Mouse (Mus musculus): ENCODE data around the gene Tspan11. TPM values are rescaled to one million over a fixed set of nuclear protein-coding genes. Genes with fewer than 3 reads are reported as not detected.

Gene Tspan11
- polyA plus RNA-seq, 1 experiment from 2014 or later: 5.6 TPM

DNA sequence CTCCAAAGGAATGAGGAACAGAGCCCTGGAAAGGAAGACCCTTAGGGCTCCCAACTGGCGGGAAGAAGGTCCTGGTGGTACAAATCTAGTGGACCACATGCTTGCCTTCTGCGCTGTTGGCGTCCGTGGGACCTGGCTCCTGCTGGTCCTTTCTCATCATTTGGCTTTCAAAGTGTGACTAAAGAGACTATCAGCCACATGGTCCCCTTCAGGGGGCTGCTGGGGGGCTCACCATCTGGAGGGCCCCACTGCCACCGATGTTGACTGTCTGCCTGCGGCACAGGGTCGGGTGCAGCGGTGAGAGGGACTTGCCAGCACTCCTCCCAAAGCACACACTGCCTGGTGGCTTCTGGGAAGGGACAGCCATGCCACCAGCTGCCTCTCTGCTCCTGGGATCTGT, 105.6 kb downstream of the Tspan11 start:
- H3K27me3 ChIP-seq (ENCODE audit: insufficient read depth, low read length): no peaks in the 10 kb centered on the region
- no peak overlapping the region for H3K27ac ChIP-seq
- 95% methylated on average over 8 of the region's 8 CpGs for WGBS
- H3K9ac ChIP-seq (ENCODE audit: low read depth, low read length): no peak overlapping the region
- H3K4me2 ChIP-seq (ENCODE audit: low read length): no peak overlapping the region
- ATAC-seq (replicated peaks; ENCODE audit: low FRiP score, low read depth): no peak
- H3K36me3 ChIP-seq (ENCODE audit: insufficient read depth, low read length): no peaks in the 10 kb centered on the region
- TF ChIP-seq CTCF (IDR thresholded peaks at IDR 0.05; ENCODE audit: low read depth): no peak
- H3K4me3 ChIP-seq (replicated peaks; ENCODE audit: low read depth, low read length): no peak overlapping the region
- H3K4me1 ChIP-seq (replicated peaks; ENCODE audit: insufficient read depth, low read length): peaks cover 4% of the 10 kb centered on the region
- H3K9me3 ChIP-seq (replicated peaks; ENCODE audit: low read length): no peaks in the 10 kb centered on the region
- no peak for DNase-seq (ENCODE audit: low spot score)

DNA sequence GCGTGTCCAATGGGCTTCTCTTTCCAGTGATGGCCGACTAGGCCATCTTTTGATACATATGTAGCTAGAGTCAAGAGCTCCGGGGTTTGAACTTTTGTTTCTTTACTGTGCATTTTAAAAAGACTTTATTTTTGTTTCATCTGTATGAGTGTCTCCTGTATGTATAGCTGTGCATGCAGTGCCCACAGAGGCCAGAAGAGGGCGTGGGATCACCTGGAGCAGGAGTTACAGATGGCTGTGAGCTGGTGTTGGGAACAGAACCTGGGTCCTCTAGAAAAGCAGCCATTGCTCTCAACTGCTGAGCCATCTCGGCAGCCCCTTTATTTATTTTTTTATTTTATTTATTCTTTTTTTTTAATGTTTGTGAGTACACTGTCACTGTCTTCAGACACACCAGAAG, 109.5 kb downstream of the Tspan11 start:
- Histone ChIP-seq H3K9ac (ENCODE audit: low read depth, low read length) (no peak overlapping the region), H3K4me2 (ENCODE audit: low read length) (no peak overlapping the region), H3K9me3 (replicated peaks; ENCODE audit: low read length) (no peaks in the 10 kb centered on the region), H3K4me1 (replicated peaks; ENCODE audit: insufficient read depth, low read length) (no peaks in the 10 kb centered on the region), H3K4me3 (replicated peaks; ENCODE audit: low read depth, low read length) (no peak overlapping the region), H3K27me3 (ENCODE audit: insufficient read depth, low read length) (no peaks in the 10 kb centered on the region), H3K27ac (no peak overlapping the region), H3K36me3 (ENCODE audit: insufficient read depth, low read length) (no peaks in the 10 kb centered on the region)
- DNase-seq (ENCODE audit: low spot score) (no peak), ATAC-seq (replicated peaks; ENCODE audit: low FRiP score, low read depth) (no peak)
- WGBS: 84% methylated on average over 5 of the region's 5 CpGs
- TF ChIP-seq CTCF (IDR thresholded peaks at IDR 0.05; ENCODE audit: low read depth): peak; percentile 28; the same call in 1 of the 2 replicates

DNA sequence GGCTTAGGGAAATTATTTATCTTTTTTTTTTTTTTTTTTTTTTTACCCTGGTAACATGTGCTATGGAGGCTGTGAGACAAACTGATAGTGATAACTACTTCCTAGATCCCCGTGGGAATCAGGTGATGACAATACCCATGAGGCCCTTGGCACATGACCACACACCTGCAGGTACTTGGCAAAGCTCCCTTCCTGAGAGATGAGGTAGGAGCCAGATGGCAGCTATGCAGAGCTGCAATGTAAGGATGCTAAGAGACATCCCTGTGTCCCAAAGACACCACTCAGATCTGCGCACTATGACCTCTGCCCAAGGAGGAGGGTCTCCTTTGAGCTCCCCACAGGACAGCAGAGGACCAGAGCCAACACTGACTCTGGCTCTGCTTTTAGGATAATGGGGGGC, 111.7 kb downstream of the Tspan11 start:
- H3K27me3 ChIP-seq (ENCODE audit: insufficient read depth, low read length): no peaks in the 10 kb centered on the region
- H3K36me3 ChIP-seq (ENCODE audit: insufficient read depth, low read length): no peaks in the 10 kb centered on the region
- ATAC-seq (replicated peaks; ENCODE audit: low FRiP score, low read depth): no peak
- H3K4me2 ChIP-seq (ENCODE audit: low read length): no peak overlapping the region
- no peaks in the 10 kb centered on the region for H3K9me3 ChIP-seq (replicated peaks; ENCODE audit: low read length)
- 88% methylated on average over 2 of the region's 2 CpGs for WGBS
- no peak overlapping the region for H3K9ac ChIP-seq (ENCODE audit: low read depth, low read length)
- TF ChIP-seq CTCF (IDR thresholded peaks at IDR 0.05; ENCODE audit: low read depth): no peak
- DNase-seq (ENCODE audit: low spot score): no peak
- no peak overlapping the region for H3K4me3 ChIP-seq (replicated peaks; ENCODE audit: low read depth, low read length)
- no peak overlapping the region for H3K27ac ChIP-seq
- H3K4me1 ChIP-seq (replicated peaks; ENCODE audit: insufficient read depth, low read length): 0 out of 2 replicates have a peak, but pooled peaks cover 4% of the 10 kb centered on the region

- Histone ChIP-seq H3K4me3 (replicated peaks; ENCODE audit: low read depth, low read length) (no peak overlapping the region), H3K27ac (no peak overlapping the region), H3K4me1 (replicated peaks; ENCODE audit: insufficient read depth, low read length) (0 out of 2 replicates have a peak, but pooled peaks cover 4% of the 10 kb centered on the region), H3K27me3 (ENCODE audit: insufficient read depth, low read length) (no peaks in the 10 kb centered on the region), H3K4me2 (ENCODE audit: low read length) (no peak overlapping the region), H3K36me3 (ENCODE audit: insufficient read depth, low read length) (no peaks in the 10 kb centered on the region), H3K9me3 (replicated peaks; ENCODE audit: low read length) (no peaks in the 10 kb centered on the region), H3K9ac (ENCODE audit: low read depth, low read length) (no peak overlapping the region)
- DNase-seq (ENCODE audit: low spot score) (no peak), ATAC-seq (replicated peaks; ENCODE audit: low FRiP score, low read depth) (no peak)
- TF ChIP-seq CTCF (IDR thresholded peaks at IDR 0.05; ENCODE audit: low read depth): no peak
- WGBS: 90% methylated on average over 2 of the region's 3 CpGs
These were observed 113.4 kb downstream of the Tspan11 start for GRCm38 (mm10) chr6:128000777-128001176.

DNA sequence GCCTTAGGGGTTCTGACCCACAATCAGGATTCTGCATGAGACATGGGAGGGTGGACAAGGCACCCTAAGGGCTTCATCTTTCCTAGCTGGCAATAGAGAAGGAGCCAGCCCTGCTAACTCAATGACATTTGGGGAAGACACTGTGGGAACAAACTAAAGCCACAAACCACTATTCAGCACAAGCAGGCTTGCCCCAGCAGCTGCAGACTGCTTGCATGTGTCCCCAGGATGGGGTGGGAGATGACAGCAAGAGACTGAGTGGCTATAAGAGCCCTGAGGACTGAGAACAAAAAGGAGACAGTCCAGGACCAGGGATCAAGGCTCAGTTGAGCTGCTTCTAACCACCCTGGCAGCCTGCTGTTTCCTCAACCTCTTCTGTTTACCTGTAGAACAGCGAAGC, 114.2 kb downstream of the Tspan11 start:
- H3K4me2 ChIP-seq (ENCODE audit: low read length): no peak overlapping the region
- 90% methylated on average over 1 of the region's 1 CpGs for WGBS
- H3K27me3 ChIP-seq (ENCODE audit: insufficient read depth, low read length): no peaks in the 10 kb centered on the region
- H3K36me3 ChIP-seq (ENCODE audit: insufficient read depth, low read length): no peaks in the 10 kb centered on the region
- ATAC-seq (replicated peaks; ENCODE audit: low FRiP score, low read depth): no peak
- no peaks in the 10 kb centered on the region for H3K9me3 ChIP-seq (replicated peaks; ENCODE audit: low read length)
- H3K4me1 ChIP-seq (replicated peaks; ENCODE audit: insufficient read depth, low read length): 0 out of 2 replicates have a peak, but pooled peaks cover 4% of the 10 kb centered on the region
- H3K9ac ChIP-seq (ENCODE audit: low read depth, low read length): no peak overlapping the region
- no peak for TF ChIP-seq CTCF (IDR thresholded peaks at IDR 0.05; ENCODE audit: low read depth)
- H3K4me3 ChIP-seq (replicated peaks; ENCODE audit: low read depth, low read length): no peak overlapping the region
- no peak overlapping the region for H3K27ac ChIP-seq
- DNase-seq (ENCODE audit: low spot score): no peak

GRCm38 (mm10) chr6:128002104-128002503, 114.7 kb downstream of the Tspan11 start:
- no peak for TF ChIP-seq CTCF (IDR thresholded peaks at IDR 0.05; ENCODE audit: low read depth)
- 67% methylated on average over 10 of the region's 10 CpGs for WGBS
- Histone ChIP-seq H3K4me3 (replicated peaks; ENCODE audit: low read depth, low read length) (no peak overlapping the region), H3K27ac (no peak overlapping the region), H3K9me3 (replicated peaks; ENCODE audit: low read length) (no peaks in the 10 kb centered on the region), H3K27me3 (ENCODE audit: insufficient read depth, low read length) (no peaks in the 10 kb centered on the region), H3K4me1 (replicated peaks; ENCODE audit: insufficient read depth, low read length) (0 out of 2 replicates have a peak, but pooled peaks cover 4% of the 10 kb centered on the region), H3K4me2 (ENCODE audit: low read length) (no peak overlapping the region), H3K36me3 (ENCODE audit: insufficient read depth, low read length) (no peaks in the 10 kb centered on the region), H3K9ac (ENCODE audit: low read depth, low read length) (no peak overlapping the region)
- no peak for DNase-seq (ENCODE audit: low spot score)
- no peak for ATAC-seq (replicated peaks; ENCODE audit: low FRiP score, low read depth)

- H3K27ac ChIP-seq: no peak overlapping the region
- WGBS: 81% methylated on average over 4 of the region's 4 CpGs
- H3K4me3 ChIP-seq (replicated peaks; ENCODE audit: low read depth, low read length): no peak overlapping the region
- no peaks in the 10 kb centered on the region for H3K9me3 ChIP-seq (replicated peaks; ENCODE audit: low read length)
- 0 out of 2 replicates have a peak, but pooled peaks cover 4% of the 10 kb centered on the region for H3K4me1 ChIP-seq (replicated peaks; ENCODE audit: insufficient read depth, low read length)
- no peaks in the 10 kb centered on the region for H3K27me3 ChIP-seq (ENCODE audit: insufficient read depth, low read length)
- H3K36me3 ChIP-seq (ENCODE audit: insufficient read depth, low read length): no peaks in the 10 kb centered on the region
- no peak for DNase-seq (ENCODE audit: low spot score)
- TF ChIP-seq CTCF (IDR thresholded peaks at IDR 0.05; ENCODE audit: low read depth): no peak
- no peak for ATAC-seq (replicated peaks; ENCODE audit: low FRiP score, low read depth)
- no peak overlapping the region for H3K4me2 ChIP-seq (ENCODE audit: low read length)
- H3K9ac ChIP-seq (ENCODE audit: low read depth, low read length): no peak overlapping the region
These were observed 115.3 kb downstream of the Tspan11 start for GRCm38 (mm10) chr6:128002667-128003066.

Data from kidney, postnatal 0 days (tissue).